9 mouse cellular contexts compared by ENCODE assay signal in the genomic region with DNA sequence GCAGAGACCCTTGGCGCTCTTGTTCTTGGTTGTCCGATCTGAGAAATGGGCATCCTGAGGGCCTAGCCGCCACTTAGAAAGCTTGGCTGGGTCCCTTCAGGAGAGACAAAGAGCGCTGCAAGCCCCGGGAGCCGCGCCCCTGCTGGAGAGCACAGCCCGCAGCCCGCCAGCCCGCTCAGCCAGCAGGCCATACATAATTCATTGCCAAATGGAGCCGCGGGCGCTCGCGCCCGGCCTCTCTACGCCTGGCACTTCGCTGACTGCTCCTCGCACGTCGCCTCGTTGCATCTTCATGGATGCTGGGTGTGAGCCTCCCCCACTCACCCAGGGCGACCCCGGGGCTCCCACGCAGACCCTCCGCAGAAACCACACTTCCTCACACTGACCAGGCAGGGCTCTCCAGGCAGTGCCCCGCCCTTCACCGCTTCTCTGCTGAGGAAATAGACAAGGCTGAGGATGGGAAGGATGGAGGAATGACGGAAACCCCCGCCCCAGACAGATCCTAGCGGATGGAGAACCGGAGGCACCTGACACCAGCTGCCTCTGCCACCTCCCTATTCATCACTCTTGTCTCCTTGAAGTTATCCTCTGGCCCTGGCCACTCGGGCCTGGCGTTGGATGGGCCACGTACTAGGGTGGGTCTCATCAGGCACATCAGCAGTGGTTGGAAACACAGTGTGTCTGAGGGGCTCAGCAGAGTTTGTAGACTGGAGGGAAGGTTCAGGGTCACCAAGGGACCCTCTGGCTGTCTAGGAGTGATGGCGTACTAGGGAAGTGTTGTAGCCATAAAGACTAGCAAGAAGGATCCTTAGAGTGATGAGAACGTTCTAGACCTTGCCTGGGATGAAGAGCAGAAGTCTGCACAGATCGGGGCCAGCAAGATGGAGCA.
A peak's percentile ranks its signal among the peaks of the same experiment; 100 is the strongest.
DNase-seq lines count a peak whose midpoint lies in the region; ATAC-seq and TF ChIP-seq lines count a peak whose summit lies in the region.
"Had no signal": no experiment of that assay in that cellular context is flagged by ENCODE, and none has a peak within 500 bp of the region (broad histone marks: within the 10 kb centered on the region; RNA-seq: fewer than 3 reads in every experiment).

No protein-coding gene starts in this region.

- H3K27me3 ChIP-seq in lung, embryonic 16.5 days (ENCODE audit: control insufficient read depth, insufficient read depth, low read depth, low read length): no peaks in the 10 kb centered on the region
- H3K27me3 ChIP-seq in forebrain, postnatal 0 days (ENCODE audit: insufficient read depth, low read length): no peaks in the 10 kb centered on the region
- H3K27me3 ChIP-seq in midbrain, embryonic 12.5 days: no peaks in the 10 kb centered on the region

- H3K9ac ChIP-seq in lung, embryonic 16.5 days (ENCODE audit: low read length): peak overlapping the region; percentile 67
- peak overlapping the region; percentile 45 for H3K9ac ChIP-seq in forebrain, postnatal 0 days
- H3K9ac ChIP-seq in midbrain, embryonic 12.5 days (replicated peaks): peak overlapping the region; percentile 64

- H3K9me3 ChIP-seq in lung, embryonic 16.5 days (ENCODE audit: control insufficient read depth, low read length): no peaks in the 10 kb centered on the region
- no peaks in the 10 kb centered on the region for H3K9me3 ChIP-seq in forebrain, postnatal 0 days (ENCODE audit: low read length)
- no peaks in the 10 kb centered on the region for H3K9me3 ChIP-seq in midbrain, embryonic 12.5 days

- DNase-seq in lung, postnatal 36 days: no peak
- peak; percentile 61 to 72 for DNase-seq in cerebellum, postnatal 25 days
- peak; percentile 88 for DNase-seq in forebrain, postnatal 0 days
- peak; percentile 60 to 78 for DNase-seq in kidney, postnatal 25 days
- DNase-seq in ovary, adult 18-20 months (ENCODE audit: low spot score): no peak

- H3K27ac ChIP-seq in lung, embryonic 16.5 days (ENCODE audit: low read length): peak overlapping the region; percentile 48
- peak overlapping the region; percentile 85 for H3K27ac ChIP-seq in forebrain, postnatal 0 days (ENCODE audit: low read depth, low read length)
- H3K27ac ChIP-seq in midbrain, embryonic 12.5 days (replicated peaks): peak overlapping the region; percentile 100
- H3K27ac ChIP-seq: macrophage had no signal

- peak overlapping the region; percentile 58 for H3K4me2 ChIP-seq in lung, embryonic 16.5 days (ENCODE audit: low read depth, low read length)
- H3K4me2 ChIP-seq in forebrain, postnatal 0 days (ENCODE audit: low read depth): peak overlapping the region; percentile 30
- peak overlapping the region; percentile 48 for H3K4me2 ChIP-seq in midbrain, embryonic 12.5 days (replicated peaks)

- peak; percentile 61 for TF ChIP-seq CTCF in forebrain, postnatal 0 days (IDR thresholded peaks at IDR 0.05; ENCODE audit: low read depth)

- peak; percentile 58 for ATAC-seq in lung, embryonic 16.5 days (ENCODE audit: low read depth)
- peak; percentile 77 for ATAC-seq in forebrain, postnatal 0 days
- peak; percentile 54 for ATAC-seq in midbrain, embryonic 12.5 days (ENCODE audit: low FRiP score, low read depth)
- no peak for ATAC-seq in inflammation-experienced regulatory T-cells, adult 6 months

- WGBS in lung, embryonic 16.5 days: 14% methylated on average over 38 of the region's 38 CpGs
- 15% methylated on average over 38 of the region's 38 CpGs for WGBS in forebrain, postnatal 0 days
- 12% methylated on average over 38 of the region's 38 CpGs for WGBS in midbrain, embryonic 12.5 days

- no peaks in the 10 kb centered on the region for H3K36me3 ChIP-seq in lung, embryonic 16.5 days (ENCODE audit: control insufficient read depth, insufficient read depth, low read length)
- no peaks in the 10 kb centered on the region for H3K36me3 ChIP-seq in forebrain, postnatal 0 days (ENCODE audit: insufficient read depth)
- H3K36me3 ChIP-seq in midbrain, embryonic 12.5 days: no peaks in the 10 kb centered on the region

- peaks cover 46% of the 10 kb centered on the region for H3K4me1 ChIP-seq in lung, embryonic 16.5 days (replicated peaks; ENCODE audit: control insufficient read depth, insufficient read depth, low read length)
- peaks cover 33% of the 10 kb centered on the region for H3K4me1 ChIP-seq in forebrain, postnatal 0 days (ENCODE audit: insufficient read depth)
- peaks cover 60% of the 10 kb centered on the region for H3K4me1 ChIP-seq in midbrain, embryonic 12.5 days

- H3K4me3 ChIP-seq in lung, embryonic 16.5 days (ENCODE audit: low read length): peak overlapping the region; percentile 35
- no peak overlapping the region for H3K4me3 ChIP-seq in forebrain, postnatal 0 days (ENCODE audit: low read depth, low read length)
- H3K4me3 ChIP-seq in midbrain, embryonic 12.5 days: peak overlapping the region; percentile 25

Comparison
In these comparisons a context has a peak if more than half of its experiments do, and no peak if none do; other contexts are left out.
1. H3K27ac ChIP-seq: peak in every context shown above with its lines; median percentile 100 in midbrain, embryonic 12.5 days; 85 in forebrain, postnatal 0 days; 48 in lung, embryonic 16.5 days.
2. DNase-seq: peak in cerebellum, postnatal 25 days (2 of 2), forebrain, postnatal 0 days (single experiment) and kidney, postnatal 25 days (2 of 2); none in lung, postnatal 36 days (single experiment) and ovary, adult 18-20 months (single experiment).
3. Peak in every context shown above with its lines, with median percentiles within 50 percentile points of each other: H3K4me2 ChIP-seq and H3K9ac ChIP-seq.